Mouse (Mus musculus) T-helper 2 cell (primary cell): ENCODE results near the gene Lamtor3.

ENCODE experiments used
- in situ Hi-C: fragments of 300-600 bp; cut with MboI, MseI; formaldehyde crosslinking; loops from one replicate; pipeline ENCODE4 v1.15.1; 2025; ENCODE audit warnings: high pct_unique_total_duplicates

The Lamtor3 gene

DNA sequence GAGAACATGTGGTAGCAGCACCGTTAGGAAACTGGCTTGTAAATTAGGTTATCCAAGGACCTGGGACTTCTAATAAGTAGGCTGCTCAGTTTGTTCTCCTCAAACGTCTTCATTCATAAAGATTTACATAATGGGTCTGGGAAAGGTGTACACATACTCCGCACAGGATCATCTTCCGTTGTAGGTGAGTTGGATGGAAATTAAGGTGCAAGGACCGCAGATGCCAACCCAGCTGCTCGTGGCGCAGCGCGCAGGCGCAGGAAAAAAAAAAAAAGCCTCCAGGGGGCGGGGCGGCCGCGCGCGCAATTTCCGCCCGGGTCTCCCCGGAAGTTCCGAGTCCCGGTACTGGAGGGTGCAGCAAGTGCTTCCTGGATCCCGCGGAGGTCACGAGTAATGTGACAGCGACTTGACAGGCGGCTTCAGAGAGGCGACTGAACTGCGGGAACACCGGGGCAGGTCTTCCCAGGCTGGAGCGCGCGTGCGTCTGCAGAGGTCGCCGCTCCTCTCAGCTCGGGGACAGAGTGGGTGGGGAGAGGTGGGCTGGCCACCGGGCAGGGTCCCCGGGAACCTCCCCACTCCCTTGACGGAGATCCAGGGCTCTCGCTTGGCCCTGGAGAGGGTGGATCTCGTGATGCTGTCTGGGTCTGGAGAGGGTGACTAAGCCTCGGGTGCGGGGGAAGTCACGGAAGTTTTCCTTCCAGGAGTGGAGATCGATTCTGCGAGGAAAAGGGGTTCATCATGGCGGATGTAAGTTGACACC lies at the start of gene Lamtor3:
Lamtor3 (plus strand) TSS at position 335 of the 760 bp plus-strand sequence.
- in situ Hi-C loops: no loop called here

DNA sequence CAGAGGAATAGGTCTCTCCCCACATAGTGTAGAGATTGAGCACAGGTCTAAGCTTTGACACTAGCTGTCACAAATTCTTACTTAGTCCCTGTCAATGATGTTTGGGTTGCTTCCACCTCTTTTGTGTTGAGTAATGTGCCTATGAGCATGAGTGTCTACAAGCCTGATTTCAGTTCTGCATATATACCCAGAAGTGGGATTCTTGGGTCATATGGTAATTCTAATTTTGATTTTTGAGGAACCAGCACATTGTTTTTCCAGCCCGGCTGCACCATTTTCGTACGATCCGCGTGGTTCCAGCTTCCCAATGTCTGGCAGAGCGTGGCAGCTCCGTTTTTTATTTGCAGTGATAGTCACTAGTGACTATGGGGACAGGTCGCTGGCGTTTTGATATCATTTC lies 48.9 kb upstream of the Lamtor3 start:
- in situ Hi-C loops: loop anchor here (5.0 kb wide), 1 partner anchor 278 kb away; no protein-coding TSS in a partner anchor

DNA sequence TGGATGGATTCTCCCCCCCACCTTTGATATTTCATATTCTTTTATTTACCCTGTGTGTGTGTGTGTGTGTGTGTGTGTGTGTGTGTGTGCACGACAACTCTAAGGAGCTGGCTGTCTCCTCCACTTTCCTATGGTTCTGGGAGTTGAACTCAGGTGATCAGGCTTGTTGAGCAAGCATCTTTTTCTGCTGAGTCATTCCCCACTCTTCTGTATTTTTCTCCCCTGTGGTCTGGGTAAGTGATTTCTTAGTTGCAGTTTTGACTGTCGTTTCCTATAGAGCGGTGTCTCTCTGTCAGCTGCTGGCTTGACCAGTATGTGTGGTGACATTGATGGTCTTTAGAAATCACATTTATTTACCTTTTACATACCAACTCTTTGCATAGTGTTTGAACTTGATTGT lies 39.0 kb upstream of the Lamtor3 start:
- in situ Hi-C loops: no loop called here

GRCm38 (mm10) chr3:137880109-137880748 lies 38.1 kb upstream of the Lamtor3 start:
- in situ Hi-C loops: loop anchor here (5.0 kb wide), 1 partner anchor 107 kb away; no protein-coding TSS in a partner anchor

DNA sequence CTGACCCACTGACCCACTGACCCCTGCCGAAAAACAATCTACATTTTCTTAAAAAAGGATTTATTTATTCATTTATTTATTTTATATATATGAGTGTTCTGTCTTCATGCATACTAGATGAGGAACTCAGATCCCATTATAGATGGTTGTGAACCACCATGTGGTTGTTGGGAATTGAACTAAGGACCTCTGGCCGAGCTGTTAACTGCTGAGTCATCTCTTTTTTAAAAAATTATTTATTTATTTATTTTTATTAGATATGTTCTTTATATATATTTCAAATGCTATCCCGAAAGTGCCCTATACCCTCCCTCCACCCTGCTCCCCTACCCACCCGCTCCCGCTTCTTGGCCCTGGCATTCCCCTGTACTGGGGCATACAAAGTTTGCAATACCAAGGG lies 37.2 kb upstream of the Lamtor3 start:
- in situ Hi-C loops: loop anchor here (5.0 kb wide), 1 partner anchor 106 kb away; no protein-coding TSS in a partner anchor

GRCm38 (mm10) chr3:137887961-137888360 lies 30.3 kb upstream of the Lamtor3 start:
- in situ Hi-C loops: no loop called here

- in situ Hi-C loops: no loop called here
Observed at GRCm38 (mm10) chr3:137891089-137891488, 27.2 kb upstream of the Lamtor3 start.

- in situ Hi-C loops: no loop called here
Observed at GRCm38 (mm10) chr3:137892118-137892517, 26.2 kb upstream of the Lamtor3 start.

GRCm38 (mm10) chr3:137893789-137894188 lies 24.5 kb upstream of the Lamtor3 start:
- in situ Hi-C loops: no loop called here

DNA sequence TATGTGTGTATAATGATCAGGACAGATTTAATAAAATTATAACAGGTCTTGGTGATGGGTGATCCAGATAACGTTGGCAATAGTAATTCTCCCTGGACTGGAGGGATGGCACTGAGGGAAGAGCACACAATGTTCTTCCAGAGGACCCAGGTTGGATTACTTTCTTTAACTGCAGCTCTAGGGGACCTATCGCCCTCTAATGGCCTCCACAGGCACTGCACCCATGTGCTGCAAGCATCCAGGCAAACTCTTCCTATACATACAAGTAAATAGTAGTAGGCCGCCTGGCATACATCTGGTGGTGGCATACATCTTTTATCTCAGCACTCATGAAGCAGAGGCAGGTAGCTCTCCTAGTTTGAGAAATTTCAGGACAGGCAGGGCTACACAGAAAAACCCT lies 23.1 kb upstream of the Lamtor3 start:
- in situ Hi-C loops: no loop called here

DNA sequence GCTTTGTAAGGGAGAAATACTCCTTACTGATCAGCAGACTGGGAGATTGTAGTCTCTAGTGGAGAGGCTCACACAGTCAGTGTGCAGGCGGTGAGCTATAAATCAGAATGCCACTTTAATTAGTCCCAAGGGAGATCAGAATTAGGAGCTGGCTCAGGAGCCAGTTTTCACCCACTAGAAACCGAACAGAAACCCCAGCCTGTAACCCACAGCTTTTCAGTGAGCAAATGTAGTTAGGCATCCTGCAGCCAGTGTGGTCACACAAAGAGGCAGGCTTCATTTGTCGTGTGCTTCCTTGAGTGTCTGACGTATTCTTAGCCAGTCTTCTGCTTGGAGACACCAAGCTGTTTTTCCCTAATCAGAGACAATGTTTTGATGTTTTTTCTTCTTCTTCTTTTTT lies 21.9 kb upstream of the Lamtor3 start:
- in situ Hi-C loops: no loop called here

- in situ Hi-C loops: no loop called here
Observed at GRCm38 (mm10) chr3:137896867-137897266, 21.4 kb upstream of the Lamtor3 start.

DNA sequence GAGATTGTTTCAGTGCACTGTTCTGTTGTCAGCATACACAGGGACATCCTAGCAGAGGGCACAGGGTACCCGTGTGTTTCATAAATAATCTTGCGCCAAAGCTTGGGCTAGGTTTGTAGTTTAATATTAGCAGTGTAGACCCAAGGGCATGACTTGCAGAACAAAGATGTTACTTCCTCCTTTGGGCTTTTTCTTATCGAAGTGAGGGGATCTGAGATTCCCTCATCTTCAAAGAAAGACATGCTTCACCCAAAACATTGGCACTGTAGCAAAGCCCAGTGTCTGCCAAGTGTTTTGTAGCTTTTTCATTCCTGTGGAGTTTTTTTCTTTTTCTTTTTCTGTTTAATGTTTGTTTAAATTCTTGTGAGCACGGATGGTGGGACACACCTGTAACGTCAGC lies 20.6 kb upstream of the Lamtor3 start:
- in situ Hi-C loops: no loop called here

DNA sequence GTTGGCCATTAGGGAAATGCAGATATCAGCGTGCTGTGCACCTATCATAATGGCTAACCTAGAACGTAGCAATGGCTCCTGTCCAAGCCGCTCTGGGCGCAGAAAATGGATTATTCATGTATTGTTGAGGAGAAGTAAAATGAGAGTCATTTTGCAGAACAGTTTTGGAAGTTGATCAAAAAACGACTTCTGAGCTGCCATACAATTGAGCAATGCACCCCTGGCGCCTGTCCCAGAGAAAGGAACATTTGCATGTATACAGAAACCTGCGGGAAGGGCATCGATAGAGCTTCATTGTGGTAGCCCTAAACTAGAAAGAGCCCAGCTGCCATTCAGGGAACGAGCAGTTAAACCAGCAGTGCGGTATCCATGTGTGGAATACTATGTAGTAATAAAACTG lies 18.2 kb upstream of the Lamtor3 start:
- in situ Hi-C loops: no loop called here

- in situ Hi-C loops: loop anchor here (5.0 kb wide), 1 partner anchor 41 kb away; no protein-coding TSS in a partner anchor
Observed at GRCm38 (mm10) chr3:137913093-137913492, 5.2 kb upstream of the Lamtor3 start.

DNA sequence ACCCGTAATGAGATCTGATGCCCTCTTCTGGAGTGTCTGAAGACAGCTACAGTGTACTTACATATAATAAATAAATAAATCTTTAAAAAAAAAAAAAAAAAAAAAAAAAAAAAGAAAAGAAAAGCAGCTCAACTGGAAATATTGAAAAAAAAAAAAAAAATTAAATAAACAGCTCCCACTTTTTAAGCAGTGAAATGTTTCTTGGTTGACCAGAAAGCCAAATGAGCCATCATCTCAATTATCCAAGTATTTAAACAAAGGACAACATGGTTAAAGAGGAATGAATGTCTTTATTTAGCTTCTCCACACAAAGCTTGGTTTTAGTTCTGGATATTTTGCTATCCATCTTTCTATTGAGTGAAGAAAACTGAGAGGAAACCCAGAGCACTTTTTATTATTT lies 3.7 kb upstream of the Lamtor3 start:
- in situ Hi-C loops: loop anchor here (5.0 kb wide), 1 partner anchor 42 kb away; no protein-coding TSS in a partner anchor

- in situ Hi-C loops: no loop called here
Observed at GRCm38 (mm10) chr3:137917694-137918171, 573 bp upstream of the Lamtor3 start.

DNA sequence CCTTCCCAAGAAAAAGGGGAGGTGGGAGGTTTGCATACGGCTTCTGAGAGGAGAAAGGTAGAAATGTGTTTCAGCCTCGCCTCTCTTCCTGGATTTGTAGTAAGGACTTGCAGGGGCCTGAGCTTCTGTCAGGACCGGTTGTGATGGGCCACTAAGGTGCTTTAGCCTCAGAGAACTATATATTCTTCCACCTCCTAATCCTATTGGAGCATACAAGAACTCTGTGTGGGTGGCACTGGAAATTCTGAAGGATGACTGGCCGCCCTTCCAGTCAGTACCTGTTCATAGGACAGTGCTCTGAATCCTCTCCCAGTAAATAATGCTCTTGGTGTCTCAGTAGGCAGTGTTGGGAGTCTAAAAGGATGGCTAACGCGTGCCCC lies 616 bp downstream of the Lamtor3 start:
- in situ Hi-C loops: no loop called here

GRCm38 (mm10) chr3:137919398-137919797 lies 1.1 kb downstream of the Lamtor3 start:
- in situ Hi-C loops: no loop called here

DNA sequence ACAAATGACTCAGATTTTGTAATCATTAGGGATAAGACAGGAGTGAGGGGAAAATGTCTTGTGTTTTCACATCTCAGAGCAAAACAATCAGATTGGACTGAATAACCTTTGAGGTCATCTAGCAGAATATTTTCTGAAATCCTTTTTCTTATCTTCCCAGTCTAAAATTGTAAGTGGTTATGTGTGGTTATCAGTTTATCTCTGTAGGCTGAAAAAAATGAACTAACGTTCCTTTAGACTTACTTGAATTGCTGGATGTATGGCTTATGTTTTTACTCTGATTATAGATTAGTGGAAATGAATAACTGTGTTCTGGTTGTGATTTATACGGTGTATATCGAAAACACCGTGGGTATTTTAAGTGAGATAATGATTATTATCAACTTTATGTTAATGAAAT lies 2.3 kb downstream of the Lamtor3 start:
- in situ Hi-C loops: no loop called here

DNA sequence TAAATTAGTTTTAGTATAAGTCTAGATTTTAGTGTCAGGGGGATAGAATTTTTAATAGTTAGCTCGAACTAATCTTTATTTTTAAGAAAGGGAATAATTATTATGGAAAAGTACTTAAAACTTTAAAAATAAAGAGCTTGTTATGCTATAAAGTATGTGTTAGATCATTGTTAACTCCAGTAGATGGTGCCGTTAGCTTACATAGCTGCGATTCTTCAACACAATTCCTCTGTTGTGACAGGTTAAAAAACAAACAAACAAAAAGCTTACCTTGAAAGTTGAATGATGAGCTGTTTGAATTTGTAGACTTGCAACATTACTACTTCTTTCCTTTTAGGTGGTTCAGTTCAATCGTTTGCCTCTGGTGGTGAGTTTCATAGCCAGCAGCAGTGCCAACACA lies 8.7 kb downstream of the Lamtor3 start:
- in situ Hi-C loops: no loop called here

- in situ Hi-C loops: no loop called here
Observed at GRCm38 (mm10) chr3:137929940-137930339, 11.6 kb downstream of the Lamtor3 start.

- in situ Hi-C loops: no loop called here
Observed at GRCm38 (mm10) chr3:137932748-137933147, 14.4 kb downstream of the Lamtor3 start.
